Mouse (Mus musculus): ENCODE measurements around the gene Fkbp10. TPM values are rescaled to one million over a fixed set of nuclear protein-coding genes. Genes with fewer than 3 reads are reported as not detected.

Gene Fkbp10
- total RNA-seq, 2 experiments from 2014 or later = not detected

DNA sequence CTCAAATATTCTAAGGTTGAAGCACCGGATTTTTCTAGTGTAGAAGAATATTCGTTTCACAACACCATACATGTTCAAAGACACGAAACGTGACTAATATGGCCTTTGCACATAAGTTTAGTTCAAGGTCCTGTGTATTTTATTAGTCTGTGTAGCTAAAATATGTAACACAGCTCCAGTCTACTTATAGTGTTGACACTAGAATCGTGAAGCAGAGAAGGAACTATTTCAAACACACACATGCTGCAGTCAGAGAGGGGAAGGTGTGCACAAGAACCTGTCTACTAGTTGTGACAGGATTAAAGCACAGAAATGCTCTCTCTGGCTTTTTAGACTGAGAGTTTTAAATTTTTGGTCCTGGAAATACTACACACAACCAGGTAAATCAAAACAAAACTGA, 42.2 kb downstream of the Fkbp10 start:
- no peak for ATAC-seq (replicated peaks; ENCODE audit: low FRiP score, poor library complexity, severe bottlenecking)

DNA sequence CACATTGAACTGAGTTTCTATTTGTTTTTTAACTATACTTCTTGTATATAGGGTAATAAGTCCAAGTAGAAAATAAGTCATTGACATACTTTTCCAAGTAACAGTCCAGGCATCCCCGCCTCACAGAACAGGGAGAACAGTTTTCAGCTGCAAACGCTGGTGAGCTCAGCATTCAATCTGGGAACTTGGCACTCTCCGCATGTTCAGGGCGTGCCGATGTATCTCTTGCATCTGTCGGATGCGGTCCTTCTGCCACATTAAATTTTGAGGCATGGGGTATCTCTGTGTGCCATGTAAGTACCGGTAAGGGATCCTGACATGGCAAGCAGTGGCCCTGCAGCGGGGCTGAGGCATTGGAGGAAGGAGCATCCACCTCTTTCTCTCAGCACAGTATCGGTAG, 47.2 kb downstream of the Fkbp10 start:
- no peak for ATAC-seq (replicated peaks; ENCODE audit: low FRiP score, poor library complexity, severe bottlenecking)

DNA sequence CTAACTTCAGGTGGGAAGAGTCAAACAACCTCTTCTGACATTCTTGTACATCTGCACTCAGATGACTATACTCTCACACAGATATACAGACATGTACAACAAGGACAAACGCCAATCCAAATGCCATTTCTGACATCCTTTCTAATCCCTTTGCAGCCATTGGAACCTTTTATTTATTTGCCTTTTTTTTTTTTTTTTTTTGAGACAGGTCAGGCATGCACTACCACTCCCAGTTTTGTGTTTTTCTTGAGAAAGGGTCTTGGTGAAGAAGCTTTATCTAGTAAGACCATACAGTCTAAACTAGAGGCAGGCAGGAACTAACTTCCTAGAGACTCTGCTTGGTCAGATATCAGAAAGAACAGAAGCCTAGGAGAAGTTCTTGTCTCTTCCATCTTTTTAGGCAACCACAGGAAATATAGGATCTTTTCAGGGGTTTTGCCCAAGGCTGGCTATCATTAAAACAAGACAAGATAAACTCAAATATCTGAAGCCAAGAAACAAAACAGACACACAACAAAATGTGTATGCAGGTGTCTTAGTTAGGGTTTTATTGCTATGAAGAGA, 49.8 kb downstream of the Fkbp10 start:
- no peak for ATAC-seq (replicated peaks; ENCODE audit: low FRiP score, poor library complexity, severe bottlenecking)

DNA sequence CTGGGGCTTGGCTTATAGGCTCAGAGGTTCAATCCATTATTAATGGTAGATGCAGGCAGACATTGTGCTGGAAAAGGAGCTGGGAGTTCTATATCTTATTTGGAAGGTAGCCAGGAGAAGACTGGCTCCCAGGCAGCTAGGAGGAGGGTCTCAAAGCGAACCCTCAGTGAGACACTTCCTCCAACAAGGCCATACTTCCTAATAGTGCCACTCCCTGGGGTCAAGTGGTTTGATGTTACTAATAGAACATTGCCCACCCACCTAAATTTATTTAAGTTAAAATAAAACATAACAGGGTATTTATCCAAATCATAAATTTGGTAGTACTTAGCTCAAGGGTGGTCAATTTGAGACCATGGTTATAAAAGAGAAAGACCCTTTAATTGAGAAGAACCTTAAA, 50.3 kb downstream of the Fkbp10 start:
- no peak for ATAC-seq (replicated peaks; ENCODE audit: low FRiP score, poor library complexity, severe bottlenecking)

DNA sequence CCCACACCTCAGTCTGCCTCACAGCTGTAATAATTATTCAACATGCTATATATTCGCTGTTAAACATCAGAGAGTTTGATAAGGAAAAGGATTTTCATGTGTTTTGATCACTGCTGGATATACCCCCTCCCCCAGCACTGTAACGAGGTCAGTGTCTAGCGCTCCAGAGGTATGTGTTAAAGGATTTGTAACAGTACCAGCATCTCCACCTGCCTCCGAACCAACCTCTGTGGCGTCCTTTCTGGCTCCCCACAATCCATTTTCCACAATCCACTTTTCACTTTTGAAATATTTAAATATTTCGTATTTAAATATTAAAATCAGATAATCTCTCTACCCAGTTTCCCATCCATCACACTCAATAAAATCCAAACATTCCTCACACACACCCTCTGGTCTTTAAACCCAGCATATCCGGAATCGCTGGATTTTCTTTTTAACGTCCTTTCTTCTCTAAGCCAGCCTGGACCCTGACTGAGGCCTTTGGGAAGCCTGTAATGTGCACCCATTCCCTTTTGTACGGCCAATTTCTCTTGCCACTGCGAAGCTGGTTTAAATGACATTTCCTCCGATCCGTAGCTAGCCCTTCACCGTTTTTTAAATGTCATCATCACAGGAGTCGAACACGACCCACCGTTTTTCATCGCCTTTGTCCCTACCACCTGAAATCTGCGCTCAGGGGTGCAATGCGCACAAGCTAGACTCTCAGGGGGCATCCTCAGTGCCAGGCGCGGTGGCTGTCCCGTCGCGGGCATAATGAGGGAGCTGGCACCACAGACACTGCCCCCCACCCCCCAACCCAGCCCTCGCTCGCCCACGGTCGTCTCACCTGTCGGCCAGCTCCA, 56.1 kb downstream of the Fkbp10 start:
- no peak; the same call in 1 of the 2 replicates for ATAC-seq (replicated peaks; ENCODE audit: low FRiP score, poor library complexity, severe bottlenecking)

DNA sequence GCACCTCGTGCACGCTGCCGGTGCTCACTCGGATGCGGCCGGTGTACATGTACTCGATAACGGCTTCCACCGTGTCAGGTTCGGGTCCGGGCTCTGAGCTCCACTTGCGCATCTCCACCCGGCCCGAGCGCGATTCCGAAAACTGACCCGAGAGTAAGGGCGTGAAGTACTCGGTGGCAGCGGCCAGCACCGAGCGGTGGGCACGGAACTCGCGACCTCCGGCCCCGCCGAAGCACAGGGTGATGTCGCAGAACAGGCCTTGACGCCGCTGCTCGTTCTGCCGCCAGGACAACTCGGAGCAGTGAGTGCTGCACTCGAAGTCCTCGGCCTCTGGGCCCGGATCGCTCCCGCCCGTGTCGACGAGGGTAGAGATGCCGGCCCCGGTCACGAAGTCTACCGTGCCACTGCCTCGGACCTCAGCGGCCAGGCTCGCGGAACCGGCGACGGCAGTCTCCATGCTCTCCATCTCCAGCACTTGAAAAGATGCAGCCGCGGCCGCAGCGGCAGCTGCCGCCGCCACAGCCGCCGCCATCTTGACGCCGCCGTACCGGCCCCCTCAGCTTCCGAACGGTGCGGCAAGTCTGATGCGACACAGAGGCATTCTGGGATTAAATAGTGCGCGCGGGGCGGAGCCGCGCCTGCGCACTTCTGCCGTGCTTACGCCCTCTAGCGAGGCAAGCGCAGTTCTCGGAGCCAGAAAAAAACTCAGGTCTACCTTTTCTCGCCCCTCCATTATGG, 56.9 kb downstream of the Fkbp10 start, which contains the start of gene Klhl11:
Gene Klhl11 (minus strand): TSS at position 545 of the 738 bp plus-strand sequence.
- ATAC-seq (replicated peaks; ENCODE audit: low FRiP score, poor library complexity, severe bottlenecking) = peak; percentile 97

DNA sequence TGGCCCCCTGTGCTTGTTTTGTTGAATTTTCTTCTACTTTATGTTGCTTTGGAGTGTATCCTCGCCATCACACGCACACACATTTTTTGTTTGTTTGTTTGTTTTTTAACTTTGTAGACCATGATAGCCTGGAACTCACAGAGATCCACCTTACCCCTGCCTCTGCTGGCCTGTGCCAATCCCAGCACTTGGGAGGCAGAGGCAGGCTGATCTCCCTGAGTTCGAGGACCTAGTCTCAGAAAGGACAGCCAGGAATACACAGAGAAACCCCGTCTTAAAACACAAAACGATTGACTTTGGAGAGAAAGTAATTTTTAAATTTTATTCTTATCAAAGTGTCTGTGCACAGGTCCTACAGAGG, 57.4 kb downstream of the Fkbp10 start:
- peak; percentile 60 for ATAC-seq (replicated peaks; ENCODE audit: low FRiP score, poor library complexity, severe bottlenecking)

Other genes starting within 250 kb of the Fkbp10 start
- not detected in 2 replicates for gene Krt9, start 222.5 kb upstream of the Fkbp10 start, total RNA-seq (2015; ENCODE audit: low replicate concordance)
- 0.28 TPM in 1 of 2 replicates, not detected in the other for gene Krt9, start 222.5 kb upstream of the Fkbp10 start, total RNA-seq (2017; ENCODE audit: low replicate concordance)
- not detected in 2 replicates for gene Krt14, start 208.1 kb upstream of the Fkbp10 start, total RNA-seq (2015; ENCODE audit: low replicate concordance)
- gene Krt14, start 208.1 kb upstream of the Fkbp10 start, total RNA-seq (2017; ENCODE audit: low replicate concordance) = not detected in 2 replicates
- not detected in 2 replicates for gene Krt16, start 166.8 kb upstream of the Fkbp10 start, total RNA-seq (2015; ENCODE audit: low replicate concordance)
- gene Krt16, start 166.8 kb upstream of the Fkbp10 start, total RNA-seq (2017; ENCODE audit: low replicate concordance) = not detected in 2 replicates
- gene Krt17, start 154.7 kb upstream of the Fkbp10 start, total RNA-seq (2015; ENCODE audit: low replicate concordance) = not detected in 2 replicates
- gene Krt17, start 154.7 kb upstream of the Fkbp10 start, total RNA-seq (2017; ENCODE audit: low replicate concordance) = not detected in 2 replicates
- not detected in 2 replicates for gene Krt42, start 145.8 kb upstream of the Fkbp10 start, total RNA-seq (2015; ENCODE audit: low replicate concordance)
- gene Krt42, start 145.8 kb upstream of the Fkbp10 start, total RNA-seq (2017; ENCODE audit: low replicate concordance) = not detected in 2 replicates
- gene Eif1, start 95.8 kb upstream of the Fkbp10 start, total RNA-seq (2015; ENCODE audit: low replicate concordance) = 580 and 688 TPM in 2 replicates
- 168 and 350 TPM in 2 replicates for gene Eif1, start 95.8 kb upstream of the Fkbp10 start, total RNA-seq (2017; ENCODE audit: low replicate concordance)
- not detected in 2 replicates for gene Gast, start 81.3 kb upstream of the Fkbp10 start, total RNA-seq (2015; ENCODE audit: low replicate concordance)
- not detected in 2 replicates for gene Gast, start 81.3 kb upstream of the Fkbp10 start, total RNA-seq (2017; ENCODE audit: low replicate concordance)
- gene Hap1, start 59.6 kb upstream of the Fkbp10 start, total RNA-seq (2015; ENCODE audit: low replicate concordance) = not detected in 2 replicates
- not detected in 2 replicates for gene Hap1, start 59.6 kb upstream of the Fkbp10 start, total RNA-seq (2017; ENCODE audit: low replicate concordance)
- gene Jup, start 17.9 kb upstream of the Fkbp10 start, total RNA-seq (2015; ENCODE audit: low replicate concordance) = 1.5 and 2.3 TPM in 2 replicates
- gene Jup, start 17.9 kb upstream of the Fkbp10 start, total RNA-seq (2017; ENCODE audit: low replicate concordance) = 0.28 and 1.8 TPM in 2 replicates
- not detected in 2 replicates for gene P3h4, start 861 bp upstream of the Fkbp10 start, total RNA-seq (2015; ENCODE audit: low replicate concordance)
- gene P3h4, start 861 bp upstream of the Fkbp10 start, total RNA-seq (2017; ENCODE audit: low replicate concordance) = not detected in 2 replicates
- gene Nt5c3b, start 26.1 kb downstream of the Fkbp10 start, total RNA-seq (2015; ENCODE audit: low replicate concordance) = 2.1 and 10.0 TPM in 2 replicates
- gene Nt5c3b, start 26.1 kb downstream of the Fkbp10 start, total RNA-seq (2017; ENCODE audit: low replicate concordance) = 1.7 and 6.3 TPM in 2 replicates
- not detected in 2 replicates for gene Klhl10, start 26.2 kb downstream of the Fkbp10 start, total RNA-seq (2015; ENCODE audit: low replicate concordance)
- gene Klhl10, start 26.2 kb downstream of the Fkbp10 start, total RNA-seq (2017; ENCODE audit: low replicate concordance) = not detected in 2 replicates
- 2.3 and 3.7 TPM in 2 replicates for gene Klhl11, start 57.0 kb downstream of the Fkbp10 start, total RNA-seq (2015; ENCODE audit: low replicate concordance)
- 5.3 and 7.2 TPM in 2 replicates for gene Klhl11, start 57.0 kb downstream of the Fkbp10 start, total RNA-seq (2017; ENCODE audit: low replicate concordance)
- 29.0 and 34.4 TPM in 2 replicates for gene Acly, start 112.3 kb downstream of the Fkbp10 start, total RNA-seq (2015; ENCODE audit: low replicate concordance)
- gene Acly, start 112.3 kb downstream of the Fkbp10 start, total RNA-seq (2017; ENCODE audit: low replicate concordance) = 16.2 and 28.4 TPM in 2 replicates
- not detected in 2 replicates for gene Ttc25, start 129.9 kb downstream of the Fkbp10 start, total RNA-seq (2015; ENCODE audit: low replicate concordance)
- gene Ttc25, start 129.9 kb downstream of the Fkbp10 start, total RNA-seq (2017; ENCODE audit: low replicate concordance) = not detected in 2 replicates
- 1.5 and 1.9 TPM in 2 replicates for gene Cnp, start 159.2 kb downstream of the Fkbp10 start, total RNA-seq (2015; ENCODE audit: low replicate concordance)
- gene Cnp, start 159.2 kb downstream of the Fkbp10 start, total RNA-seq (2017; ENCODE audit: low replicate concordance) = 4.3 and 4.5 TPM in 2 replicates
- 10.2 and 18.2 TPM in 2 replicates for gene Nkiras2, start 203.5 kb downstream of the Fkbp10 start, total RNA-seq (2015; ENCODE audit: low replicate concordance)
- 7.3 and 11.2 TPM in 2 replicates for gene Nkiras2, start 203.5 kb downstream of the Fkbp10 start, total RNA-seq (2017; ENCODE audit: low replicate concordance)
- 31.8 and 31.9 TPM in 2 replicates for gene Dnajc7, start 204.5 kb downstream of the Fkbp10 start, total RNA-seq (2015; ENCODE audit: low replicate concordance)
- gene Dnajc7, start 204.5 kb downstream of the Fkbp10 start, total RNA-seq (2017; ENCODE audit: low replicate concordance) = 25.8 and 50.7 TPM in 2 replicates